Mouse (Mus musculus): ENCODE results near the gene Itga1.

DNA sequence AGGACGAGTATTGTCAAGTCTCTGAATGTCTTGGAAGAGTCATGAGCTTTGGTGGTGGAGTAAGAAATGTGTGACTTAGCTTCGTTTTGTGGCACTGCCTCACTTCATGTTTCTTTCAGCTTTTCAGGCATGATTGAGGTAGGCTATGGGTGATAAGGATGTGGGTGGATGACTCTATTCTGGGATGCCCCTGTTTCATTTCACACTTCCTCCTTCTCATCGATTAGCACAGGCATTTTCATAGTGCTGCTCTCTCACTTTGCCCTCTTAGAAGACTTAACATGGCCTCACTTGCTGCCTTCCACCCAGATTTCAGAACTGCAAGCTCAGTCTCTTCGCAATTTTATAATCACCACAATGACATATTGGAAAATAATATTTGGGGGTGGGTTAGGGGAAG, 102.2 kb downstream of the Itga1 start:
- TF ChIP-seq POLR2A (IDR thresholded peaks at IDR 0.05; ENCODE audit: low read depth, low read length) (no peak), CTCF (conservative IDR thresholded peaks at IDR 0.05; ENCODE audit: insufficient read depth, insufficient read length, low read depth, low read length) (no peak)

All from kidney, adult 2 months (tissue).